Mouse (Mus musculus): ENCODE measurements around the gene Kcns1. TPM values are rescaled to one million over a fixed set of nuclear protein-coding genes. Genes with fewer than 3 reads are reported as not detected.

The Kcns1 gene
- total RNA-seq, 2 experiments from 2014 or later, result not detected

DNA sequence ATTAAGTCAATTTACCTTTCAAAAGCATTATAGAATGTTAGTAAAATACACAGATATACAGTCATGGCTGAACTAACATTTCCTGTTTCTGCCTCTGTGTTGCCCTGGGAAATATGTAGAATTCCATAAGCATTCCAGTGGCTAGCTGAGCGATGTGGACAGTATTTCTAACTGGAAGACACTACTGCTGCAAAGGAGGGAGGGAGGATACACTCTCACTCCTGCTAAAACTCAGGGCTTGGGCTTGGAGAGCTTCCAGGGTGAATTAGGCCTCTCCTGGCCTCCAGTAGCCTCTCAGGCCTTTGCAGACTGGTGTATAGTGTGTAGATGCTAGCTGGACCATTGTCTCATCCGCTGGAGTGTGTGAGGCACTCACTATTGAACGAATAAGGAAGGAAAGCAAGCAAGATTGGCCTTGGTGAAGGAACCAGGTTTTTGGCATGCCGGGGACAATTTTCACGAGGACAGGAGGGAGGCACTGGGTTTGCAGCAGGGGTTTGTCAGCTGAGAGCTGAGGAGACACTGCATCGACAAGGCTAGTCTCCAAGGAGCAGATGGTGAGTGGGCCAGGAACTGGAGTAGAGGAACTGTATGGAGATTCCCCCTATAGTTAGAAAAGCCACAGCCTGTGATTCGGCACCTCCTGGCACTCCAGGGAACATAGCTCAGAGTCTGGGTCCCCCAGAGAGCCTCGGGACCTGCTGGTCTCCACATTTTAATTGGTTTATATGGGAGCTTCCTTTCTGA lies 3.9 kb upstream of the Kcns1 start:
- ATAC-seq (replicated peaks; ENCODE audit: low FRiP score, poor library complexity, severe bottlenecking), result no peak

DNA sequence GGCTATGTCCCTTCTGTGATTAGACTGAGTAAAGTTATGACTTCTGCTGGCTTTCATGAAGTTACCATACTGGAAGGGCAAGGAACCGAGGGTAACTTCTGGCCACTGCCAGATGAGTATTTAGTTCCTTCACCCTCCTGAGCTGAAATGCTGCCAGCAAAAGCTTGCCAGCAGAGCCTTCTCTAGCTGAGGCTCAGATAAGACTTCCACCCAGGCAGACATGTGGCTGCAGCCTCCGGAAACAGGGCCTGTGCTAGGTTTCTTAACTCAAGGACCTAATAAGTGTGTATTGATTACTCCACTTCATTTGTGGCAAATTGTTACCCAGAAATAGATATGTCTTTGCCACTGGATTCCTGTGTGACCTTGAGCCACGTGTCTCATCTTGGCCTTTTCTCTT lies 2.5 kb upstream of the Kcns1 start:
- ATAC-seq (replicated peaks; ENCODE audit: low FRiP score, poor library complexity, severe bottlenecking), result no peak

DNA sequence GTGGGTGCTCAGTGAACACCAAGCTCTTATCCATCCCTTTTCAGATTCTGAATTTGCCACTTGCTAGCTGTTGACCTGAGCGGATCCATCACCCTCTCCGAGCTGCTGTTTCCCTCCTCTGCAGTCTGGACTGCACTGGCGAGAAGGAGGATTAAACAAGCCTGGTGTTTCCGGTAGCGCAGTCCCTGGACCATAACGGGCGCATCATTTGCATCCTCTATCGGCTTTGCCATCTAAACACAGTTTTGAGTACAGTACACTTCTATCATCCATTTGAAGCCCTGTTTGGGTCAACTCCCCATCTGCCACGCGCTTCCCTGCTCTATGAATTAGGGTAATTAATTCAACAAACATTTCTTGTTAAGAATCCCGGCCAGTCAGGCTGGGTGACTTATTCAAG lies 587 bp downstream of the Kcns1 start:
- no peak for ATAC-seq (replicated peaks; ENCODE audit: low FRiP score, poor library complexity, severe bottlenecking)

DNA sequence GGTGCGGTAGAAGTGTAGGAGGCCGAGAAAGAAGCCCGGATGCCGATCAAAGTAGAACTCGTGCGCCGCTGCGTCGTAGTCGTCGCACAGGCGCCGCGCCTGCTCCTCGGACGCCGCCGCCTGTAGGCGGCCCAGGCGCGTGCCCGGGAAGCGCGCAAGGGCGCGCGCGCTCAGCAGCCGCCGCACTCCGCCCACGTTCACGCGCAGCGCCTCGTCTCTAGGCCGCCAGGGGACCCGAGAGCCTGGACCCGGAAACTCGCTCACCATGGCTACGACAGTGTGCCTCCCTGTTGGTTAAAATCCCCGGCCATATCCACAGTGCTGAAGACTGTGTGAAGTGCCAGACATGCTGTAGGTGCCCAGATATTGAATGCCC lies 2.4 kb downstream of the Kcns1 start:
- no peak for ATAC-seq (replicated peaks; ENCODE audit: low FRiP score, poor library complexity, severe bottlenecking)

DNA sequence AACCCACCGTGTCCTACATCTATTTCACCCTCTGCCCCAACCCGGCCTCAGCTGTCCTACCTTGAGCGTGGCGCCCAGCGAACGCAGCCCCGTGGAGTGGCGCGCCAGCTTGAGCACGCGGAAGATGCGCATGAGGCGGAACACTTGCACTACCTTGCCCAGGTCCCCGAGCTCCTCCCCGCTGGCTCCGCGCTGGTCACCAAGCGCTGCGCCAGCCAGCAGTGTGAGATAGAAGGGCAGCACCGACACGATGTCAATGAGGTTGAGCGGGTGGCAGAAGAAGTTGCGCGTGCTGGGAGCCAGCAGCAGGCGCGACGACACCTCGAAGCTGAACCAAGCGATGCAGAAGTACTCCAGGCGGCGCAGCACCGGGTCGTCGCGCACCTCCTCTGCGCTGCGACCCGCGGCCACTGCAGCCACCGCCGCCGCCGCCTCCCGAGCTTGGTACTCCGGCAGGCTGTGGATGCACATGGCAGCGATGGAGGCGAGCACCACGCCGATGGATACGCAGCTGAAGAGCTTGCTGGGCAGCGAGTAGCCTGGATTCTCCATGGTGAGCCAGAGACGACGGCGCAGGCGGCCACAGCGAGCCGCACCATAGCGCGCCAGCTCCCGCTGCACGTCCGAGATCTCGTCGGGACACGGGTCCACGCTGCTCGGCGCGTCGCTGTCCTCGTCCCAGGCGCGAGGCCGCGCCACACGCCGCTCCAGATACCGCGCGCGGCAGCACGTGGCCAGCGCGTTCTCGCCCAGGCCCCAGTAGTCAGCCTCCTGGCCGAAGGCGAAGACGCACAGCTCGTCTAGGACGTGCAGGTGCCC lies 3.0 kb downstream of the Kcns1 start:
- no peak for ATAC-seq (replicated peaks; ENCODE audit: low FRiP score, poor library complexity, severe bottlenecking)

DNA sequence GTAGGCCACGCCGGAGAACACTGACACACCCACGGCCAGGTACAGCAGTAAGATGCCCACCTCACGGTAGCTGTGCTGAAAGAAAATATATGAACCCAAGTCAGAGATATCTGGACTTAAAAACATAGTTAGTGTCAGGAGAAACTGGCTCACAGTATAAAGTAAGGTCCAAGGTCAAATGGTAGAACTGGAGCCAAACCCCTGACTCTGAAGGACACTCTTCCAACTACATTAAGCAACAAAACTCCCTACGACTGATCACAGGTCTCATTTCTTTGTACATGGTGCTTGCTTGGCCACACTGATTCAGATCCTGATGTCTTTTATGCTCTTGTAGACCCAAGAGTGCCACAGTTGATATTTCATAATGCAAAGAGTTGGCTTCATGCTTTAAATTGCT lies 6.0 kb downstream of the Kcns1 start:
- no peak for ATAC-seq (replicated peaks; ENCODE audit: low FRiP score, poor library complexity, severe bottlenecking)

DNA sequence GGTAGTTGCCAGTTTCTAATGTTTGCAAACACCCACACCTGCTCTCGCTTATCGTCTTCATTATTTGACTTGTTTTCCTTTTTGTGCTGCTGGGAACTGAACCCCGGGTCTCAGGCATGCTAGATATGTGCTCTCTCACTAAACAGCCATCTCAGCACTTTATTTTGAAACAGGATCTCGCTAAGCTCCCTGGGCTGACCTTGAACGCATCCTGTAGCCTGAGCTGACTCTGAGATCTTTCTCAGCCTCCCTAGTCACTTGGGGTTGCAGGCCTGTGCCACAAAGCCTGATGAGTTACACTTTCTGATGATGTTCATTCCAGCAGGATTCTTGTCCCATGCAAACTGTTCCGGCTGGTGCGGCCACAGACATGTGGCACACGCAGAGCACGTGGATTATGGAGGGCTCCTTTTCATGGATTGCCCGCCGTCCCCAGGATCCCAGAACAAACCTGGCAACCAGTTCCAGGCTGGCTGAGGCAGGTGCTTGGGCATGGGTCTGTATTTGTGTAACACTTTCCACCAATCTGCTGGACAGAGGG lies 9.3 kb downstream of the Kcns1 start:
- no peak for ATAC-seq (replicated peaks; ENCODE audit: low FRiP score, poor library complexity, severe bottlenecking)

DNA sequence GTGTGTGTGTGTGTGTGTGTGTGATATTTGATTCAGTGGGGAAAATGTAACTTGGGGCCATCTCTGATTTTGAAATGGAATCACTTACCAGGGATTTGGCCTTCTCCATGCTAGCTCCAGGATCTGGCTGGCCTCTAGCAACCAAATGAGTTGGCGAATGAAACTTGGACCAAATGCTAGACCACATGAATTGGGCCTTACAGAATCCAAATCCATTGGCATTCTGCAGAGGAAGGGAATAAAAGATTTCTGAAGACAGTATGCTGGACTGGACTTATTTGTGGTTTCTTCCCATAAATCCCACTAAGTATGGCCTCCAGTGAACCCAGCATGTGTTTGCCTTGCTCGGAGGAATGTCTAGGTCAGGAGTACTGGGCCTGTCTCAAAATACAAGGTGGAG lies 12.1 kb downstream of the Kcns1 start:
- no peak for ATAC-seq (replicated peaks; ENCODE audit: low FRiP score, poor library complexity, severe bottlenecking)

DNA sequence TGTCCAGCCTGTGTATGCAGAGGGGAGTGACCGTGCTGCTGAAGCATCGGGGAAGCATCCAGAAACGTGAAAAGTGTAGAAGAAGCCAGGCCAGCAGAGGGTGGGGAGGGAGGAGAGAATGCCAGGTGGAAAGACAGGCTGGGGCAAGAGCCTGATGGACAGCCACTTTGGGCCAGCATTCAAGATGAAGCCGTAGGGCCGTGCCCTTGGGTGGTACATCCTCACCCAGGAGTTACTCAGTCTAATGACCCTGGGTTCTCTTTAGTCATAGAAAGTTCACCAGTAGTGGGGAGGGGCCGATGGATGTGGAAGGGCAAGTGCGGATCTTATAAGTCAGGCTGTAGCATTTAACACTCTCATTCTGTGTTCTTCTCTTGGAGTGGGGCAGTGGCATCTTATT lies 14.8 kb downstream of the Kcns1 start:
- ATAC-seq (replicated peaks; ENCODE audit: low FRiP score, poor library complexity, severe bottlenecking), result no peak

DNA sequence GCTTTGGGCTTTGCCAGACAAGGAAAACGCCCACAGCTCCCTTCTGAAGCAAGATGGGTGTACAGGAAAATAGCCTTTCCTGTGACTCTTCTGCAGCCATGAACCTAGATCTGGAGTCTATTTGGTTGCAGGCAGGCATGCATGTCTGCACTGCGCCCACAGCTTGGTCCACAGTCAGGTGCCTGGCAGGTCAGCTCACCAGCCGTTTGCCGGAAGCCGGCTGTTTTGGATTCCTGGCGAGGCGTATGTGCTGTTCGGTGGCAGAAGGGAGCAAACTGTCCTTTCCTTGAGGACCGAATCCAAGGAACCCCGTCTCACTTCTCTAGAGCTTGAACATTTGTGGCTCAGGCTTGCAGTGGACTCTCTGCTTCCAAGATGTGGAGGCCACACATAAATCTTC lies 16.9 kb downstream of the Kcns1 start:
- ATAC-seq (replicated peaks; ENCODE audit: low FRiP score, poor library complexity, severe bottlenecking), result no peak

DNA sequence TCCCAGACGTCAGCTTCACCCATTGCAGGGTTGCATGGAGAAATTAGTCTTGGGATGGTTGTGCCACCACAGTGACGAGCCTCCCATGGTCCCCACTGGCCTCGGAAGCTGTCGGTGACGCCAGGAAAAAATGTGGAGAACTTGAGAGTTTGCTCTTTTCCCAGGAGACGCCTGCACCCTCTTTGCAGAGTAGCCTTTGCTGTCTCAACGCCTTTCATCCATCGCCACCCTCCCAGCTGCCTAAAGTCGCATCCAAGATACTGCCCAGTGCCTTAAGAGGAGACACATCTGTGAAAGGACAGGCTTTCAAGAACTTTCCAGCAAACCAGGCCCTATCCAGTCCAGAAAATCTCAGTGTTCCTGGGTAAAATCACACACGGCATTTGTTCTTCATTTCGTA lies 18.6 kb downstream of the Kcns1 start:
- no peak for ATAC-seq (replicated peaks; ENCODE audit: low FRiP score, poor library complexity, severe bottlenecking)

DNA sequence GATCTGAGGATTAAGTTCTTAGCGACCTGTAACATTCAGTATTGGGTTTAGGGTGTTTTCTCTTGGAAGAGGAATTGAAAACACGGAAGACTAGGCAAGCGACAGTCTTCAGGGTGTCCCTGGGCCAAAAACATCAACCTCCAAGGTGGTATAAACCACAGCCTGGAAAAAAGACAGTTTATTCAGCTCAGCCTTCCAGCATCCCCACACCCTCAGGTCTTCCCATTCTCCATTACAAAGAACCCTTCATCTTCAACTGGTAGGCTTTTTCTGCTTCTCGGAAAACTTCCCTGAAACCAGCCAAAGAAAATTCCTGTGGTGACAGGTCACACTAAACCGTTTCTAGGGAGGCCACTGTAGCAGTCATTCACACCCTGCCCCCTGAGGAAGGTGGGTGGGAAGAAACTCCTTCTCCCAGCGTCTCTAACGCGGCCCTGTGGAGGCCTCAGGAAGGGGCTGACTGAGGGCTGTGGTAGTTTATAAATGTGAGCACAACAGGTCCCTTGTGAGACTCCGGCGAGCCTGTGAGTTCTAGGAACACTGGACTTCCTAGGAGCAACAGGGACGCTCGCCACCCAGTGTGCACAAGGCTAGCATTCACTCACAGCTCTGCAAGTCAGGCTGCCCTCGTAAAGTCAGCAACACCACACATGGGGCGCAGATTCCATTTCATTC lies 20.7 kb downstream of the Kcns1 start:
- no peak for ATAC-seq (replicated peaks; ENCODE audit: low FRiP score, poor library complexity, severe bottlenecking)

DNA sequence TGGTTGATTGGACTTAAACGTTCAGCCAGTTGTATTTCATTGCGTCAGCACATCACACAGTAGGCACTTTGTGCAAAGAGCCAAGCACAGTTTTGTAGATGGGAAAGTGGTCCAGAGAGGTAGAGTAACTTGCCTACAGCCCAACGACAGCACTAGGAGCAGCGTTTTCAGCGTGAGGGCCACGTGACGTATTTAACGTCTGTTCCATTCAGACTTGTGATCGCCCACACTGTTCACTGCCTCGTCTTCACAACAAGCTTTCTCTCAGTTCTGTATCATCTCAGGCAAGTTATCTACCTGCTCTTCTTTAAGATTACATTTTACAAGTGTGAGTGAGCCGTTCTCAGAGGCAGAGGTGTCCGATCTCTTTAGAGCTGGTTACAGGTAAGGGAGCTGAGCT lies 24.4 kb downstream of the Kcns1 start:
- no peak for ATAC-seq (replicated peaks; ENCODE audit: low FRiP score, poor library complexity, severe bottlenecking)

DNA sequence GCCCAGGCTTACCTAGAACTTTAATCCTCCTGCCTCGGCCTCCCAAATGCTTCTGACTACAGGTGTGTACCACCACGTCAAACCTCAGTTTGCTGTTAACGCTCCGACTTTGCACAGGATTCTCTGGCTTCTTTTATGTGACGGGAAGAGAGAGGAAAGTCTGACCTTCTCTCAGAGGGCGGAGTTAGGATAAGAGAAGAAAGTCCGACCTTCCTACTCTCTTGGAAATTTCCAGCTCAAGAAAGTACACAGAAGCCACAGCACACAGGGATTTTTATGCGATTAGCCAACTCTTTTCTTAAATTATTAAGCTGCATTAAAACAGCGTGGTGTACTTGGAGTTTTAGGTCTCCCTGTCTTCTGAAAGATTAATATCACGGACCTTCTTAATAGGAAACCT lies 26.4 kb downstream of the Kcns1 start:
- no peak for ATAC-seq (replicated peaks; ENCODE audit: low FRiP score, poor library complexity, severe bottlenecking)

DNA sequence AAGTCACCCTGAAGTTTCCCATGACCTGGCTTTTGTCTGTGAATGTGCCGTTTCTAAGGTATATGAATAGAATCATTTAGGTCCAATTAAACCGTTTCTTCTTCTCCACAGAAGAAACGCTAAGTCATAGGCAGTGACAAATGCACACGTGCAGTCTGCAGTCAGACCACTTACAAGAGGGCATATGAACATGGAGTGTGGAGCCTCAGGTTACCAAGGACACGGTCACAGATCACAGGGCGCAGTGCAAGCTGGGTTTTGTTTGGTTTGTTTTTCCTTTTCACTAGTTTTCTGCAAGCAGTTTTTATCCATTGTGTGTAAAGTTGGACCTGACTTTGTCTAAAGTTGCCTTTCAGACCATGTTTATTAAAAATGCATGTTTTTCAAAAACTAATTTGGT lies 26.9 kb downstream of the Kcns1 start:
- ATAC-seq (replicated peaks; ENCODE audit: low FRiP score, poor library complexity, severe bottlenecking), result no peak

DNA sequence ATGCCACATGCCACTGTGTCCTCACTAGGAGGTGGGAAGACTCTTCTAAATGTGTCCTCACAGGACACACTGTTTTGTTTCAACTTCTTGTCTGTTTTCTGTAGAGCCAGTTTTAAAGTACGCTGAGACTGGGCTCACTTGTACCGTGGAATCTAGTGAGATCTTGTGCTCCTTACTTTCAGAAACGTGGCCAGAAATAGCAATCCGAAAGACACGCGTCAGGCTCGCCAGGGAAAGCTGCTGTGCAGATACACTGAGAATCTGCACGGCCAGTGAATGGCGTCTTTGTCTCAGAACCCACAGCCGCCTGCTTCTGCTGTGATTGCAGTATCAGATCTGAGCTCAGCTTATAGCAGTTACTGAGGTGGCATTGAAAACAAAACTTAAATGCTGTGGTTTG lies 28.9 kb downstream of the Kcns1 start:
- ATAC-seq (replicated peaks; ENCODE audit: low FRiP score, poor library complexity, severe bottlenecking), result no peak

DNA sequence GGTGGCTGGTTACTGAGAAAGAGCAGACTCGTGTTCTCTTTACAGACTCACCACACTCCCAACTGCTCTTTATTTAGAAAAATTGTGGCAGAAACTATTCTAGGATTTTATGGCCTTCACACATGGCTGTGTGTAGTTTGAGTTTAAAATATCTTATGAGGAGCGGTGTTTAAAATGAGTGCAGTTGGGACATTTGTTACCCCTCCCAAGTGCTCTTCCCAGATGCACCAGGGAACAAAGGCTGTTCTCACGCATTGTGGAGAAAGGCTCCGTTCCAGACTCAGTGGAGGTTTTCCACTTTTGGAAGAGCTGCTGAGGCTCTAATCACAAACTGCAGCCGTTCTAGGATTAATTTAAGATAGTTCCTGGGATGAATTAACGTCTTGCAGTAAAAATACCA lies 33.2 kb downstream of the Kcns1 start:
- no peak for ATAC-seq (replicated peaks; ENCODE audit: low FRiP score, poor library complexity, severe bottlenecking)

DNA sequence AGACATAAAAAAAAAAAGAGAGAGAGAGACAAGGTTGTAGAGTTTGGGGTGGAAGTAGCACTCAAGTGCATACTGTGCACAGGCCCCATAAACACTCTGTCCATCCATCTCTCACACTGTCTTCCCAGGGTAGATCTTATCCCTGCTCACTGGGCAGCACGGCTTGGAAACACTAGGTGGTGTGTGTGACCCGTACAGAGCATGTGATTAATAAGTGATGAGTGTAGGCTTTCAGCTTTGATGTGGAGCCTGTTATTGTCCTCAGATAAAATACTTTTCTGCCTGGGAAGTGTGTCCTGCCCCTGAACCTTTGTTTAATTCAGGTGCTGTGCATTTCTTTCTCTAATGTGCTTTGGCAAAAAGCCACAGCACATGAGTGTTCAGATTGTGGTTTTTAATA lies 34.5 kb downstream of the Kcns1 start:
- no peak for ATAC-seq (replicated peaks; ENCODE audit: low FRiP score, poor library complexity, severe bottlenecking)

DNA sequence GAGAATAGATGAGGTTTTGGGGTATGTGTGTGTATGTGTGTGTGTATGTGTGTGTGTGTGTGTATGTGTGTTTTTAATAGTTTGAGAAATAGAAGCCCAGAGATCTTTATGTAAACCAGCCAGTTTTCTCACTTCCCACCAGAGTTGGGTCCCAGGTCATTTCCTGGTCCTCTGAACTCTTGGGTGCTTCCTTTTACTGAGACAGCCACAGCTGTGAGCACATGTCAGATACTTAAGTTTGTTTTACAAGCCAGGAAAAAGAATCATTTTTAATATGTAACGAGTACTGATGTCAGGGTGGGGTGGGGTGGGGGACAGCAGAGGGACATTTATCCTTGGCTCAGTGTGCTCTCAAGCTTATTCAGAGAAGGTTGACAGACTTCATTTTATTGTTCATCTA lies 35.5 kb downstream of the Kcns1 start:
- no peak for ATAC-seq (replicated peaks; ENCODE audit: low FRiP score, poor library complexity, severe bottlenecking)

DNA sequence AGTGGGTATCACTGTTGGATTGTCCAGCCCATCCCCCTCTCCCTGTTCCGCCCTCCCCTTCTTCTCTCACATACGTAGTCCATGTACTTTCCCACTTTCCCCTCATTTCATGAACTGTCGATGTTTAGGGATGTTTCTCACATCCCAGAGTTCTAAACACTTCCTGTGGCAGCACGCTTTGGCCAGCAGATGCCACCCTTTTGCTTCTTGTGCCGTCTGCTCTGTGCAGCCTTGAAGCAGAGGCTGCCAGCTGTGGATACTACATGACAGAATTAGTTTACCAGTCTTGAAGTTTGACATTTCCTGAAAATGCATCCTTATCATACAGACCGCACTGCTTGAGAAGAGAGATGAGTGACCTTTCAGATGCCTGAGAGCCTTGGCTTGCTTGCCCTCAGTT lies 36.4 kb downstream of the Kcns1 start:
- no peak for ATAC-seq (replicated peaks; ENCODE audit: low FRiP score, poor library complexity, severe bottlenecking)

DNA sequence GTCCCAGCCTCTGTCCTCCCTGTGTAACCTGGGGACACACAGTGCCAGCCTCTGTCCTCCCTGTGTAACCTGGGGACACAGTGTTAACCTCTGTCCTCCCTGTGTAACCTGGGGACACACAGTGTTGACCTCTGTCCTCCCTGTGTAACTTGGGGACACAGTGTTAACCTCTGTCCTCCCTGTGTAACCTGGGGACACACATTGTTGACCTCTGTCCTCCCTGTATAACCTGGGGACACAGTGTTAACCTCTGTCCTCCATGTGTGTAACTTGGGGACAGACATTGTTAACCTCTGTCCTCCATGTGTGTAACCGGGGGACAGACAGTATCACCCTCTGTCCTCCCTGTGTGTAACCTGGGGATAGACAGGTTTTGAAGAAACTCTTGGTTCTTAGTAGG lies 39.3 kb downstream of the Kcns1 start:
- no peak for ATAC-seq (replicated peaks; ENCODE audit: low FRiP score, poor library complexity, severe bottlenecking)
